Mouse (Mus musculus): Measurements from ENCODE around the gene Vnn3. TPM values are rescaled to one million over a fixed set of nuclear protein-coding genes. Genes with fewer than 3 reads are reported as not detected.

Vnn3 gene
- total and polyA plus RNA-seq, 3 experiments = not detected

GRCm38 (mm10) chr10:23806201-23806600 is 45.1 kb upstream of the Vnn3 start:
- no peak overlapping the region for H3K9ac ChIP-seq (ENCODE audit: control insufficient read depth, low read depth, low read length, poor library complexity, severe bottlenecking)
- H3K27me3 ChIP-seq (ENCODE audit: control insufficient read depth in 1 of 2, insufficient read depth in 2 of 2, low read length in 2 of 2) = no peaks in the 10 kb centered on the region; a peak in 1 of 4 replicates
- H3K4me3 ChIP-seq (ENCODE audit: control insufficient read depth in 1 of 2, insufficient read depth in 1 of 2, low read depth in 2 of 2, low read length in 2 of 2) = no peak overlapping the region
- no peak overlapping the region for H3K27ac ChIP-seq (ENCODE audit: control insufficient read depth, low read depth, low read length)
- no peaks in the 10 kb centered on the region for H3K36me3 ChIP-seq (ENCODE audit: control insufficient read depth in 1 of 2, insufficient read depth in 2 of 2, low read length in 2 of 2)
- H3K4me1 ChIP-seq (ENCODE audit: control insufficient read depth in 1 of 2, insufficient read depth in 2 of 2, low read length in 2 of 2) = no peaks in the 10 kb centered on the region
- H3K9me3 ChIP-seq (replicated peaks; ENCODE audit: insufficient read depth, low read length) = no peaks in the 10 kb centered on the region
- no peak for TF ChIP-seq GABPA (IDR thresholded peaks at IDR 0.05; ENCODE audit: low read depth, low read length)
- TF ChIP-seq TAL1 (IDR thresholded peaks at IDR 0.05; ENCODE audit: low read length) = no peak
- no peak for TF ChIP-seq RAD21 (IDR thresholded peaks at IDR 0.05; ENCODE audit: low read depth, low read length)
- H3K79me2 ChIP-seq (ENCODE audit: control insufficient read depth, insufficient read depth, low read length, poor library complexity) = no peaks in the 10 kb centered on the region
- no peak for DNase-seq (ENCODE audit: low read depth, low spot score)

- Histone ChIP-seq H3K9me3 (replicated peaks; ENCODE audit: insufficient read depth, low read length) (no peaks in the 10 kb centered on the region), H3K4me1 (ENCODE audit: control insufficient read depth in 1 of 2, insufficient read depth in 2 of 2, low read length in 2 of 2) (peaks cover 0 to 4% of the 10 kb centered on the region in 2 experiments; a peak in 1 of 4 replicates), H3K79me2 (ENCODE audit: control insufficient read depth, insufficient read depth, low read length, poor library complexity) (no peaks in the 10 kb centered on the region), H3K9ac (ENCODE audit: control insufficient read depth, low read depth, low read length, poor library complexity, severe bottlenecking) (no peak overlapping the region), H3K36me3 (ENCODE audit: control insufficient read depth in 1 of 2, insufficient read depth in 2 of 2, low read length in 2 of 2) (no peaks in the 10 kb centered on the region), H3K27me3 (ENCODE audit: control insufficient read depth in 1 of 2, insufficient read depth in 2 of 2, low read length in 2 of 2) (no peaks in the 10 kb centered on the region; a peak in 1 of 4 replicates), H3K4me3 (ENCODE audit: control insufficient read depth in 1 of 2, insufficient read depth in 1 of 2, low read depth in 2 of 2, low read length in 2 of 2) (no peak overlapping the region), H3K27ac (ENCODE audit: control insufficient read depth, low read depth, low read length) (no peak overlapping the region)
- no peak for TF ChIP-seq MEF2A (IDR thresholded peaks at IDR 0.05; ENCODE audit: extremely low read depth, insufficient replicate concordance, low read depth, low read length, poor library complexity, severe bottlenecking)
- TF ChIP-seq SMC3 (IDR thresholded peaks at IDR 0.05; ENCODE audit: low read depth, low read length) = peak; percentile 70
- no peak for TF ChIP-seq EP300 (IDR thresholded peaks at IDR 0.05; ENCODE audit: low read depth in 1 of 2, low read length in 2 of 2)
- peak; percentile 44 to 97 (median 78) for TF ChIP-seq CTCF (IDR thresholded peaks at IDR 0.05 in 2 of 3, conservative IDR thresholded peaks at IDR 0.05 in 1 of 3; ENCODE audit: control insufficient read depth in 1 of 3, insufficient read depth in 1 of 3, low read depth in 2 of 3, low read length in 3 of 3, poor library complexity in 1 of 3, severe bottlenecking in 1 of 3)
- no peak for TF ChIP-seq NELFE (IDR thresholded peaks at IDR 0.05; ENCODE audit: low read depth, low read length)
- TF ChIP-seq POLR2A (IDR thresholded peaks at IDR 0.05; ENCODE audit: control insufficient read depth in 1 of 2, insufficient read depth in 1 of 2, low read depth in 1 of 2, low read length in 2 of 2, poor library complexity in 1 of 2) = no peak
- TF ChIP-seq ZKSCAN1 (IDR thresholded peaks at IDR 0.05; ENCODE audit: low read depth, low read length) = 0 out of 2 replicates have a peak, but pooled peaks have one; percentile 45
- TF ChIP-seq NRF1 (IDR thresholded peaks at IDR 0.05; ENCODE audit: insufficient read depth, low read depth, low read length, poor library complexity, severe bottlenecking) = no peak
- no peak for TF ChIP-seq MAX (IDR thresholded peaks at IDR 0.05; ENCODE audit: low read length)
- TF ChIP-seq E2F4 (IDR thresholded peaks at IDR 0.05; ENCODE audit: borderline replicate concordance, low read depth, low read length) = no peak
- no peak for TF ChIP-seq USF1 (IDR thresholded peaks at IDR 0.05; ENCODE audit: low read depth, low read length)
- peak; percentile 51 for TF ChIP-seq RAD21 (IDR thresholded peaks at IDR 0.05; ENCODE audit: low read depth, low read length)
- no peak for TF ChIP-seq GABPA (IDR thresholded peaks at IDR 0.05; ENCODE audit: low read depth, low read length)
- TF ChIP-seq GATA1 (IDR thresholded peaks at IDR 0.05; ENCODE audit: low read depth, low read length) = no peak
- TF ChIP-seq TCF12 (IDR thresholded peaks at IDR 0.05; ENCODE audit: low read depth, low read length) = no peak
- TF ChIP-seq MAFK (IDR thresholded peaks at IDR 0.05; ENCODE audit: borderline replicate concordance, low read depth, low read length) = no peak
- 0 out of 2 replicates have a peak, but pooled peaks have one; percentile 22 for TF ChIP-seq MYC (IDR thresholded peaks at IDR 0.05; ENCODE audit: low read depth, low read length)
- TF ChIP-seq ZC3H11A (IDR thresholded peaks at IDR 0.05; ENCODE audit: low read depth, low read length) = peak; percentile 22; the same call in 1 of the 2 replicates
- TF ChIP-seq ZMIZ1 (IDR thresholded peaks at IDR 0.05; ENCODE audit: low read depth, low read length) = no peak
- no peak for TF ChIP-seq JUND (IDR thresholded peaks at IDR 0.05; ENCODE audit: low read depth, low read length)
- peak; percentile 83 for DNase-seq (ENCODE audit: low read depth, low spot score)
Observed at GRCm38 (mm10) chr10:23811635-23812437, 39.4 kb upstream of the Vnn3 start.
